In genomic region chr14:62037917-62038316, GRCm38 (mm10) we compare ENCODE assay signal across 28 mouse cellular contexts.
DNase-seq lines count a peak whose midpoint lies in the region; ATAC-seq and TF ChIP-seq lines count a peak whose summit lies in the region.
"Had no signal": no experiment of that assay in that cellular context is flagged by ENCODE, and none has a peak within 500 bp of the region (broad histone marks: within the 10 kb centered on the region; RNA-seq: fewer than 3 reads in every experiment).

No protein-coding gene starts in this region.

- H3K9ac ChIP-seq in embryonic facial prominence, embryonic 12.5 days = no peak overlapping the region
- no peak overlapping the region for H3K9ac ChIP-seq in ES-E14 (ENCODE audit: insufficient read depth, low read depth, low read length, poor library complexity, severe bottlenecking)
- H3K9ac ChIP-seq in embryonic facial prominence, embryonic 15.5 days = no peak overlapping the region
- H3K9ac ChIP-seq: forebrain, embryonic 12.5 days; forebrain, embryonic 15.5 days; heart, embryonic 12.5 days; heart, embryonic 15.5 days; hindbrain, embryonic 14.5 days had no signal

- H3K27ac ChIP-seq in embryonic facial prominence, embryonic 12.5 days = 0 out of 2 replicates have a peak overlapping the region, but pooled peaks have one; percentile 36
- no peak overlapping the region for H3K27ac ChIP-seq in embryonic facial prominence, embryonic 10.5 days (replicated peaks)
- H3K27ac ChIP-seq in ES-E14 (ENCODE audit: insufficient read depth, low read depth, low read length, poor library complexity, severe bottlenecking) = no peak overlapping the region
- no peak overlapping the region for H3K27ac ChIP-seq in embryonic facial prominence, embryonic 15.5 days (replicated peaks)
- H3K27ac ChIP-seq: forebrain, embryonic 12.5 days; forebrain, embryonic 15.5 days; heart, embryonic 15.5 days; hindbrain, embryonic 14.5 days; hindbrain, postnatal 0 days had no signal

- no peaks in the 10 kb centered on the region for H3K36me3 ChIP-seq in embryonic facial prominence, embryonic 12.5 days
- no peaks in the 10 kb centered on the region for H3K36me3 ChIP-seq in embryonic facial prominence, embryonic 10.5 days (replicated peaks)
- no peaks in the 10 kb centered on the region for H3K36me3 ChIP-seq in ES-E14 (ENCODE audit: control insufficient read depth, insufficient read depth, low read length, poor library complexity, severe bottlenecking)
- no peaks in the 10 kb centered on the region for H3K36me3 ChIP-seq in embryonic facial prominence, embryonic 15.5 days
- H3K36me3 ChIP-seq: forebrain, embryonic 12.5 days; forebrain, embryonic 15.5 days; G1E; heart, embryonic 12.5 days; heart, embryonic 15.5 days had no signal

- H3K4me3 ChIP-seq in embryonic facial prominence, embryonic 12.5 days = no peak overlapping the region
- no peak overlapping the region for H3K4me3 ChIP-seq in embryonic facial prominence, embryonic 10.5 days
- no peak overlapping the region for H3K4me3 ChIP-seq in ES-E14 (ENCODE audit: insufficient read depth in 1 of 2, low read depth in 1 of 2, low read length in 2 of 2, poor library complexity in 1 of 2, severe bottlenecking in 1 of 2)
- H3K4me3 ChIP-seq in embryonic facial prominence, embryonic 15.5 days (replicated peaks) = no peak overlapping the region
- H3K4me3 ChIP-seq: erythroblast, embryonic 14.5 days; forebrain, embryonic 12.5 days; forebrain, embryonic 15.5 days; heart, embryonic 12.5 days; heart, embryonic 15.5 days had no signal

- no peak for DNase-seq in embryonic facial prominence, embryonic 10.5 days (ENCODE audit: low spot score)
- no peak for DNase-seq in ES-E14 (ENCODE audit: low read depth, low spot score)
- DNase-seq in lung, postnatal 36 days = no peak
- DNase-seq: adrenal gland, adult 2 months; adrenal gland, postnatal 14 days; B cell, adult 2 months; cerebellum, adult 11-12 months; cerebellum, adult 8-10 months; cerebellum, postnatal 36 days; embryo, embryonic 11 days; gastrocnemius, postnatal 25 days; heart, postnatal 10 days; heart, postnatal 4 days; kidney, adult 18-20 months had no signal

- in situ Hi-C loops in ES-E14 (cut with MboI; ENCODE audit: low sequenced_read_pairs in 2 of 2, unreplicated experiment in 2 of 2) = no loop called here

- 95% methylated on average over 5 of the region's 5 CpGs for whole genome bisulfite sequencing in embryonic facial prominence, embryonic 12.5 days
- 91% methylated on average over 5 of the region's 5 CpGs for WGBS in embryonic facial prominence, embryonic 10.5 days
- 87% methylated on average over 5 of the region's 5 CpGs for WGBS in embryonic facial prominence, embryonic 15.5 days

- no peaks in the 10 kb centered on the region for H3K27me3 ChIP-seq in embryonic facial prominence, embryonic 12.5 days
- no peaks in the 10 kb centered on the region for H3K27me3 ChIP-seq in embryonic facial prominence, embryonic 10.5 days (replicated peaks; ENCODE audit: low read depth, poor library complexity, severe bottlenecking)
- H3K27me3 ChIP-seq in embryonic facial prominence, embryonic 15.5 days = no peaks in the 10 kb centered on the region
- H3K27me3 ChIP-seq: forebrain, embryonic 12.5 days; forebrain, embryonic 15.5 days; heart, embryonic 15.5 days; Patski had no signal

- no peaks in the 10 kb centered on the region for H3K9me3 ChIP-seq in embryonic facial prominence, embryonic 12.5 days
- no peaks in the 10 kb centered on the region for H3K9me3 ChIP-seq in embryonic facial prominence, embryonic 10.5 days
- no peaks in the 10 kb centered on the region for H3K9me3 ChIP-seq in ES-E14 (ENCODE audit: control insufficient read depth, insufficient read depth, low read depth, low read length)
- no peaks in the 10 kb centered on the region for H3K9me3 ChIP-seq in embryonic facial prominence, embryonic 15.5 days (replicated peaks)
- H3K9me3 ChIP-seq: forebrain, embryonic 12.5 days; forebrain, embryonic 15.5 days; G1E; heart, embryonic 12.5 days; heart, embryonic 15.5 days had no signal

- H3K4me2 ChIP-seq in embryonic facial prominence, embryonic 12.5 days (replicated peaks) = no peak overlapping the region
- H3K4me2 ChIP-seq in embryonic facial prominence, embryonic 15.5 days (replicated peaks) = no peak overlapping the region
- H3K4me2 ChIP-seq: forebrain, embryonic 12.5 days; forebrain, embryonic 15.5 days; heart, embryonic 12.5 days; heart, embryonic 15.5 days; hindbrain, embryonic 14.5 days had no signal

- no peak for ATAC-seq in embryonic facial prominence, embryonic 12.5 days (ENCODE audit: insufficient number of reproducible peaks, insufficient read depth, low FRiP score, low TSS enrichment)
- 0 out of 2 replicates have a peak, but pooled peaks have one; percentile 47 for ATAC-seq in embryonic facial prominence, embryonic 15.5 days (ENCODE audit: insufficient number of reproducible peaks, low FRiP score, low TSS enrichment, low read depth)
- ATAC-seq in granulocyte monocyte progenitor cell, adult 5-6 weeks (replicated peaks; ENCODE audit: poor library complexity, severe bottlenecking) = no peak
- ATAC-seq: forebrain, embryonic 15.5 days; hindbrain, postnatal 0 days; inflammation-experienced regulatory T-cells, adult 6 months; intestine, embryonic 16.5 days; Patski had no signal

- H3K4me1 ChIP-seq in embryonic facial prominence, embryonic 12.5 days = 0 out of 2 replicates have a peak, but pooled peaks cover 10% of the 10 kb centered on the region
- H3K4me1 ChIP-seq in embryonic facial prominence, embryonic 10.5 days = peaks cover 14% of the 10 kb centered on the region
- H3K4me1 ChIP-seq in ES-E14 (ENCODE audit: control insufficient read depth in 2 of 2, insufficient read depth in 2 of 2, low read length in 2 of 2, poor library complexity in 1 of 2) = 0 out of 4 replicates have a peak, but pooled peaks cover 2 to 5% of the 10 kb centered on the region in 2 experiments
- peaks cover 7% of the 10 kb centered on the region; the same call in 1 of the 2 replicates for H3K4me1 ChIP-seq in embryonic facial prominence, embryonic 15.5 days
- H3K4me1 ChIP-seq: heart, embryonic 12.5 days had no signal

TF ChIP-seq in ES-E14, 5 proteins besides CTCF, POLR2A, EP300 and RAD21:
- no peak for TF ChIP-seq HCFC1 (IDR thresholded peaks at IDR 0.05; ENCODE audit: borderline replicate concordance, insufficient read depth, low read length)
- peak; percentile 83 for TF ChIP-seq MAFK (IDR thresholded peaks at IDR 0.05; ENCODE audit: insufficient read depth, low read depth, low read length)
TF ChIP-seq in ES-E14: peak in this region for 1.
